Mouse (Mus musculus) embryo, embryonic 10.5 days (tissue): ENCODE data around the gene Afap1.

ENCODE experiments used
- DNase-seq: peaks from one replicate; pipeline ENCODE4 v3.0.0-alpha.2; 2015; ENCODE audit warnings: low spot score

The Afap1 gene

GRCm38 (mm10) chr5:35933059-35933458, 39.9 kb downstream of the Afap1 start:
- no peak for DNase-seq

GRCm38 (mm10) chr5:35935939-35936338, 42.8 kb downstream of the Afap1 start:
- DNase-seq: no peak

GRCm38 (mm10) chr5:35938249-35939223, 45.4 kb downstream of the Afap1 start:
- DNase-seq: no peak

- no peak for DNase-seq
Measured at GRCm38 (mm10) chr5:35939958-35940357, 46.8 kb downstream of the Afap1 start.

- no peak for DNase-seq
Measured at GRCm38 (mm10) chr5:35943541-35943940, 50.4 kb downstream of the Afap1 start.

GRCm38 (mm10) chr5:35946841-35947240, 53.7 kb downstream of the Afap1 start:
- no peak for DNase-seq

- DNase-seq: no peak
Measured at GRCm38 (mm10) chr5:35947427-35947826, 54.3 kb downstream of the Afap1 start.

GRCm38 (mm10) chr5:35948225-35948975, 55.3 kb downstream of the Afap1 start:
- DNase-seq: no peak

- no peak for DNase-seq
Measured at GRCm38 (mm10) chr5:35949061-35949460, 55.9 kb downstream of the Afap1 start.

- no peak for DNase-seq
Measured at GRCm38 (mm10) chr5:35950504-35950903, 57.4 kb downstream of the Afap1 start.

GRCm38 (mm10) chr5:35954055-35954718, 61.1 kb downstream of the Afap1 start:
- DNase-seq: no peak

GRCm38 (mm10) chr5:35956268-35956667, 63.1 kb downstream of the Afap1 start:
- DNase-seq: no peak

GRCm38 (mm10) chr5:35958681-35959080, 65.6 kb downstream of the Afap1 start:
- DNase-seq: no peak

GRCm38 (mm10) chr5:35960168-35960567, 67.0 kb downstream of the Afap1 start:
- no peak for DNase-seq

- no peak for DNase-seq
Measured at GRCm38 (mm10) chr5:35961271-35961670, 68.2 kb downstream of the Afap1 start.

GRCm38 (mm10) chr5:35963635-35964034, 70.5 kb downstream of the Afap1 start:
- DNase-seq: no peak

GRCm38 (mm10) chr5:35965036-35965435, 71.9 kb downstream of the Afap1 start:
- DNase-seq: peak; percentile 58

GRCm38 (mm10) chr5:35969857-35970256, 76.7 kb downstream of the Afap1 start:
- DNase-seq: no peak

- peak; percentile 34 for DNase-seq
Measured at GRCm38 (mm10) chr5:35970380-35971105, 77.4 kb downstream of the Afap1 start.

- peak; percentile 89 for DNase-seq
Measured at GRCm38 (mm10) chr5:35971841-35972578, 78.9 kb downstream of the Afap1 start.

- DNase-seq: peak; percentile 50
Measured at GRCm38 (mm10) chr5:35972739-35973138, 79.6 kb downstream of the Afap1 start.
